Mouse (Mus musculus): ENCODE data around the gene Carmil2. TPM values are rescaled to one million over a fixed set of nuclear protein-coding genes. Genes with fewer than 3 reads are reported as not detected.

Carmil2 gene
- total RNA-seq, 1 experiment from 2014 or later: 4.3 TPM

- ATAC-seq (replicated peaks; ENCODE audit: low read depth, poor library complexity, severe bottlenecking): no peak
Measured at GRCm38 (mm10) chr8:105694051-105694799, 8.2 kb downstream of the Carmil2 start.

GRCm38 (mm10) chr8:105695080-105695780, 9.2 kb downstream of the Carmil2 start:
- ATAC-seq (replicated peaks; ENCODE audit: low read depth, poor library complexity, severe bottlenecking): no peak

- no peak for ATAC-seq (replicated peaks; ENCODE audit: low read depth, poor library complexity, severe bottlenecking)
Measured at GRCm38 (mm10) chr8:105697196-105697780, 11.2 kb downstream of the Carmil2 start.

DNA sequence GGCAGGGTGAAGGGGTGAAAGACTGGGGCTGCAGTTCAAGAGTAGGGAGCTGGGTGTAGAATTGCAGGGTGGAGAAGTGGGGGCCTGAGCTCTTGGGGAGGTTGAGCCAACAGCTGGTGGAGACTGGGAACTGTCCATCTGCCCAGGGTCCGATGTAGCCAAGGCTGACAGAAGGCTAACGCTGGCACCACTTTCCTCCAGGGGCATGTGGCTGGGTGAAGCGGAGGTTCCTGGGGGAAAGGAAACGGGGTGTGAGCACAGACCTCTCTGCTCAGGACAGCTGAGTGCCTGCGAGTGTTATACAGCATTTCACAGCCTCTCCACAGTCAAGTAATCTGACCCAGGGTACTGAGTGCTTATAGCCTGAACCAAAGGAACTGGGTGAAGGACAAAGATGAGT, 12.7 kb downstream of the Carmil2 start:
- ATAC-seq (replicated peaks; ENCODE audit: low read depth, poor library complexity, severe bottlenecking): no peak

GRCm38 (mm10) chr8:105699488-105700215, 13.6 kb downstream of the Carmil2 start:
- ATAC-seq (replicated peaks; ENCODE audit: low read depth, poor library complexity, severe bottlenecking): no peak

- peak; percentile 55 for ATAC-seq (replicated peaks; ENCODE audit: low read depth, poor library complexity, severe bottlenecking)
Measured at GRCm38 (mm10) chr8:105700566-105700965, 14.5 kb downstream of the Carmil2 start.

GRCm38 (mm10) chr8:105700966-105701824, 15.1 kb downstream of the Carmil2 start, which contains the start of the genes Acd and Pard6a:
Gene Acd, minus strand, starts transcription at chr8:105701102.
Gene Pard6a, plus strand, starts transcription at chr8:105701148.
- ATAC-seq (replicated peaks; ENCODE audit: low read depth, poor library complexity, severe bottlenecking): peak; percentile 77

DNA sequence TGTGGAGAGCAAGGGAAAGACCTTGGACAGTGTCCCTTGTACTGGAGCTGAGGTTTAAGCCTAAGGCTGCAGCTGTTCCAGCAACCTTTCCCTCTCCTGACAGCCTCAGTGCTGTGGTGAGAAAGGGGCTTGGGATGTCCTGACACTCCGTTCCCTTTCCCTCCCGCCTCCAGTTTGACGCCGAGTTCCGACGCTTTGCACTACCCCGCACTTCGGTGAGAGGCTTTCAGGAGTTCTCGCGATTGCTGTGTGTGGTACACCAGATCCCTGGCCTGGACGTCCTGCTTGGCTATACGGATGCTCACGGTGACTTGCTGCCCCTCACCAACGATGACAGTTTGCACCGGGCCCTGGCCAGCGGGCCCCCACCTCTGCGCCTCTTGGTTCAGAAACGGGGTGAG, 15.9 kb downstream of the Carmil2 start:
- ATAC-seq (replicated peaks; ENCODE audit: low read depth, poor library complexity, severe bottlenecking): no peak

GRCm38 (mm10) chr8:105702731-105703415, 16.8 kb downstream of the Carmil2 start:
- no peak for ATAC-seq (replicated peaks; ENCODE audit: low read depth, poor library complexity, severe bottlenecking)

DNA sequence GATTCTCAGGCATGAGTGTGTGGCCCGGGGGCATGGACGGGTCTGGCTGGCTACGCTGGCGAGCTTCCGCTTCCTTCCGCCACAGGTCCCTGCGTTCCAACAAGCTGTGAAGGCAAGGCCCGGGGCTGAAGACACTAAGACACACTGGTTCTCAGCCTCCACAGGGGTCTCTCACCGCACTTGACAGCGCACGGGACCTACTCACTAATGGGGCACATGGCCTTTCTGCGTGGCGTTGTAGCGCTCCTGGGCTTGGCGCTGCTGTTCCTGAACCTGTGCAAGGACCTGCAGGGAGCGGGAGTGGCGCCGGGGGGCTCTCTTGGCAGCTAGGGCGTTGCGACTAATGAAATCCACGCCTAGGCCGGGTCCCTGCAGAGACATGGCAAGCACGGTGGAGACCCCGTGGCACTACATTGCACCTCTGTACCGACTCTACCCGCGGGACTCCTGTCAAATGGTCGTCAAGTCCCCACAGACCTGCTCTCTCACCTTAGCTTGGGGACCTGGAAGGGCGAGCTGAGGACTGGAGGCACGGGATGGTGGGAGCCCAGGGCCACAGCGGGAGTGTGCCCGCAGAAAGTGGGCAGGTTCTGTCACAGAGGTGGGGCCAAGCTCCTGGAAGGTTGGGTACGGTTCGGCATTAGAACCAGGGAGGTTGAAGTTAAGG, 18.2 kb downstream of the Carmil2 start:
- ATAC-seq (replicated peaks; ENCODE audit: low read depth, poor library complexity, severe bottlenecking): no peak

- ATAC-seq (replicated peaks; ENCODE audit: low read depth, poor library complexity, severe bottlenecking): no peak
Measured at GRCm38 (mm10) chr8:105704955-105705354, 18.9 kb downstream of the Carmil2 start.

DNA sequence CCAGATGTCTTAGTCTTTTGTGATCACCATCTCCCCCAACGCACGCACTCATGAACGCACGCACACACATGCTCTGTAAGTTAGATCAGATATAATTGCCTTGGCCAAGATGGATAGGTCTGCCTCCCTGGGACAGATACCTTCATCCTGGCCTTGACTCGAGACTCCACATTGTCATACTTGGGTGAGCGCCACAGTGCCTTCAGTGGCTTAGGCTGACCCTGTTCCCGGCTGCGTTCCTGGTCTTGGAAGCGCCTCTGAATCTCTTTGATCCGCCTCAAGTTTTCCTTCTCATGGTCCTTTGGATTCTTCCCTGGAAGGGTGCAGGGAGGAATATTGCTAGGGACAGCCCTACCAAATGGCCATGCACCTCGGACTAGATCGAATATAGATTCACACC, 20.4 kb downstream of the Carmil2 start:
- ATAC-seq (replicated peaks; ENCODE audit: low read depth, poor library complexity, severe bottlenecking): no peak

DNA sequence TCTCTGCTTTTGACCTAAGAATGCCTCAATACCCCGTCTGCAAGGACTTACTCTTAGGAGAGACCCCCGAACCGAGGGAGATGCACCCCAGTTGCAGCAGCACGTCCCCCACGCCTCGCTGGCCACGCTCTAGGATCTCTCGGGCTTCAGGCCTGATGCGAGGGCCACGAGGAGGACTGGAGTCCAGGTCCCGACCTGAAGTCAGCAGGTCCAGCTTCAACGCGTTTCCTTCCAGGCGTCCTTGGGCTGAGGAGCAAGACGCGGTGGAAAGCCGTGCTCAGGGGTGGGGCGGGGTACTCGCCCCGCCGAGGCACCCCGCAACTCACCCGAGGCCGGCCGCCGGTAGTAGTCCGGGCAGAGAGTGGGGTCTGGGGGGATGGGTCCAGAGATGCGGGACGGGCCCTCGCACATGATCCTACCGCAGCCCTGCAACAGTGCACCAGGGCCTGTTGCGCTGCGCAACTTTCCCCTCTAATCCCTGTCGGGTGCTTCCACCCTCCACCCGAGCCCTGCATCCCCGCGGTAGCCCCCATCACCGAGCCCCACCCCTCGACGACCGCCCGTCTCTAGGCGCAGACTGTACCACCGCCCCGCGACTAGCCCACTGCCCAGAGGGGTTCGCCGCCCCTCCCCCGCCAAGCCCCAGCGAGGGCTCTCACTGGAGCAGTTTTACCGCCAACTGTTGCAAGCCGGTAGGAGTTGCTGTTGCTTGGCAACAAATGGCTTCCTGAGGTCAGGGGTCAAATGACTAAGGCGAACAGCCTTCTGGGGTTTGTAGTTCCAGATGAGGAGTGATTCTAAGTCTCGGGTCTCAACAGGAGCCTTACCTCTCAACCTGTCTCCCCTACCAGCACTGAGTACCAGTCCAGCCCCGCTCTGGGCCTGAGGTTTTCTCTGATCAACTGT, 21.7 kb downstream of the Carmil2 start, which contains the start of the genes 4933405L10Rik and Enkd1:
TSS of gene 4933405L10Rik (plus strand) at position 158 of the 906 bp plus-strand sequence.
TSS of gene Enkd1 (minus strand) at position 713 of the 906 bp plus-strand sequence.
- ATAC-seq (replicated peaks; ENCODE audit: low read depth, poor library complexity, severe bottlenecking): peak; percentile 90

DNA sequence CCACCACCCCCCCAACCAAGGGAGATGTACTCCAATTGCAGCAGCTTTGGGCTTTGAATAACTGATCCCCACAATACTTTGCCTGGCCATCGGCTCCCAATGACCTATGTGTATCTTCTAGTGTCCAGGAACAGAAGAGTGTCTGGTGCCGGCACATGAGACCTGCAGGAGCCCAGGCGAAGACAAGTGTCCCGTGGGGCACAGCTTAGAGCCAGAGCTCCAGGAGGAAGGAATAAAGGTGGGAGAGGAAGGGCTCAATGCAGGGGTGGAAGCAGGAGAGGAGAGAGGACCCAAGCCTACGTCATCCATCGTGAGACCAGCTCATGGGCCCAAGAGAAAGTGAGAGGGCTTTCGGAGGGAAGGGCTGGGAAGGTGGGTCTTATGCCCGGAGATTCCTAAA, 22.6 kb downstream of the Carmil2 start:
- no peak for ATAC-seq (replicated peaks; ENCODE audit: low read depth, poor library complexity, severe bottlenecking)

DNA sequence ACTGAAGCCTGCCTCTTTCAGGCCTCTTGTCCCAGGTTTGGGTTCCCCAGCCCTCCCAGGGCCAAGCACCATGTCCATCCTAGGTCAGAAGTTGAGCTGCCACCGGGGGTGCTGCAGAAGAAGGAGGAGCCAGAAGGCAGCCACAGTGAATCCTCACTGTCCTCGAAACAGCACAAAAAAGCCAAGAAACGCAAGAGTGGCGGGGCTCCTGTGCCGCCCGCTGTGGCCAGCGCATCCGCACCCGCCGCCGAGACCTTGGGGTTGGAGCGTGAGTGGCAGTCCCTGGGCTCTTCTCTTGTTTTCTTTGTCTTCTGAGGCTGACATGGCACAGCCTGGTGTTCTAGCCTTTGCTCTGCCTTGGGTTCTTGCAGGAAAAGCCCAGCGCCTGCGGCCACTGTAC, 23.2 kb downstream of the Carmil2 start:
- no peak for ATAC-seq (replicated peaks; ENCODE audit: low read depth, poor library complexity, severe bottlenecking)

DNA sequence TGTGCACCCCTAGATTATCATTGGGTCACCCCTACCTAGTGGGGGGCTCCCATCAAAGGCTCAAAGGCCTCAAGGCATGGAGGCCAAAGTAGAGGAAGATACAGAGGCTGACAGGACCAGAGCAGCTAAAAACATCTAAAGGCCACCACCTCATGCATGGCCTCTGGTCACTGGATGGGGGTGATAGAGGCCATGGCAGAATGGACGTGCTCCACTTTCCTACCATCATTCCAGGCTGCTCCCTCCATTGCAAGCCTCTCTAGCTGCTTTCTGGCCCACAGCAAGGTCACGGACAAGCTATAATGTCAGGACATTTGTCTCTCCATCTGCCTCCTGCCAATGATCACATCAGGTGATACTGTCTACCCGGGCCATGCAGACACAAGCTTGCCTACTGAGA, 26.2 kb downstream of the Carmil2 start:
- ATAC-seq (replicated peaks; ENCODE audit: low read depth, poor library complexity, severe bottlenecking): no peak

- ATAC-seq (replicated peaks; ENCODE audit: low read depth, poor library complexity, severe bottlenecking): peak; percentile 85
Measured at GRCm38 (mm10) chr8:105714139-105714538, 28.1 kb downstream of the Carmil2 start.

Measured in common myeloid progenitor, adult 5-6 weeks (primary cell).